Mouse (Mus musculus): ENCODE data around the gene Olfr237-ps1.
A peak's percentile ranks its signal among the peaks of the same experiment; 100 is the strongest.
"Not testable (repeated sequence)": the region's sequence is repeated elsewhere in the genome, so short reads cannot be mapped to it uniquely, and the experiment has no call there.

The Olfr237-ps1 gene

DNA sequence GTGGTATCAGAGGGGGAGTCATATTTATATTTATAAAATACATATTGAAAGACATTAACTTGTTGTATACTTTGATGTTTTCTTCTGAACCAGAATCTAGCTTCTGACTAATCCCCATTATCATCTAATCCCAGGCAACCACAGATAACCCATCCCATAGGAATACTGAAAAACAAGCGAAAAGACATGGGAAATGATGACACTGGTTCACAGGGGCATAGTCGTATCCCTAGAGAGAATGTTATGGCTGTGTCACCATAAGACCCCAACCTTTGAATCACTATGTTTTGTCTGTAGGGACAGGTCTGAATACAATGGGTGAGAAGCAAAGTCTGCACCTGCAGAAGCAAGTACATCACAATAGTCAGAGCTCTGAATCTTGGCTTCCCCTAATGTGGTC, at the start of gene Olfr237-ps1:
Olfr237-ps1 (plus strand) TSS at position 301 of the 400 bp plus-strand sequence.
- not testable (repeated sequence) for ATAC-seq (ENCODE audit: insufficient number of reproducible peaks, low FRiP score, low TSS enrichment)

- not testable (repeated sequence) for ATAC-seq (ENCODE audit: insufficient number of reproducible peaks, low FRiP score, low TSS enrichment)
These were observed 40.3 kb upstream of the Olfr237-ps1 start, which contains the start of gene Olfr441 for GRCm38 (mm10) chr6:43106069-43106468. TSS of gene Olfr441 (plus strand) at chr6:43106369.

GRCm38 (mm10) chr6:43159502-43159901, 13.1 kb downstream of the Olfr237-ps1 start:
- ATAC-seq (ENCODE audit: insufficient number of reproducible peaks, low FRiP score, low TSS enrichment): peak; percentile 74

DNA sequence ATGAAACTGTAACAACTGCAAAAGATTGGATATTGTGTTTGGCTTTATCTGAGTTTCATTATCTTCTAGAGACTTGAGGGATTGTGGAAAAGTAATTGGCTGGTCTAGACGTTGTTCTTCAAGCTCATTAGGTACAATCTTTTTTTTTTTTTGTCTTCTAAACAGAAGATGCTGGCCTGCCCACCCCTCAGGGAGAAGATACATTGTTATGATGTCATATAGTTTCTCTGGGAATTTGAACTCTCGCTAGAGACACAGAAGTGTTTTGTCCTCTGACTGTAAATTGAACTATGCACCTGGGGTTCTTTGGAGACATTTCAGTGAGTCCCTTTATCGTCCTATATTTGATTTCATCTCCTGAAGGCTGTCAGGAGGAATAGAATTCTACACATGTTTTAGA, 16.6 kb downstream of the Olfr237-ps1 start, which contains the start of gene Olfr437:
Olfr437 (plus strand) TSS at position 301 of the 400 bp plus-strand sequence.
- ATAC-seq (ENCODE audit: insufficient number of reproducible peaks, low FRiP score, low TSS enrichment): no peak

DNA sequence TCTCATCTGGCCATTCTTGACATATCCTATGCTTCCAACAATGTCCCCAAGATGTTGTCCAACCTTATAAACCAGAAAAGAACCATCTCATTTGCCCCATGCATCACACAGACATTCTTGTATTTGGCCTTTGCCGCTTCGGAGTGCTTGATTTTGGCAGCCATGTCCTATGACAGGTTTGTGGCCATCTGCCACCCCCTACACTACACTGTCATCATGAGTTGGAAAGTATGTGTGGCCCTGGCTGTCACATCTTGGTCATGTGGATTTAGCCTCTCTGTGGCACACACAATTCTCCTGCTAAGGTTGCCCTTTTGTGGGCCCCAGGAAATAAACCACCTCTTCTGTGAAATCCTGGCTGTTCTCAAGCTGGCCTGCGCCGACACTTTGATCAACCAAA, 20.9 kb downstream of the Olfr237-ps1 start:
- ATAC-seq (ENCODE audit: insufficient number of reproducible peaks, low FRiP score, low TSS enrichment): peak; percentile 66

DNA sequence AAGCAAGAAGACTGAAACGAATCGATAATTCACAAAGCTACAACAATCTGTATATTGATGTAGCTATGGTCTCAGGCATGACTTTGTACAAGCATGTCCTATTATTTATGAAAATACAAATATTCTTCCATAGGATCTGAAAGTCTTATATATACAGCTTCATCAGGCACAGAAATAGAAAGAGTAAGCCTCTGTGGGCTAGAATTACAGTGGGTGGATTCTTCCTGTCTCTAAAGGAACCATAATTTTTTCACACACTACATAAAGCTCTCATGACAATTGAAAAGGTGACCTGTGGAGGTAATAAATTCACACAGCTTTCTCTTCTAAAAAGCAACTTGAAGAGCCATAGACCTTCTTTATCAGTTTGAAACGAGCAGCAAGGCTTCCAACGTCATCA, 25.5 kb downstream of the Olfr237-ps1 start, which contains the start of gene Olfr13:
Olfr13 (plus strand) TSS at position 301 of the 400 bp plus-strand sequence.
- no peak for ATAC-seq (ENCODE audit: insufficient number of reproducible peaks, low FRiP score, low TSS enrichment)

DNA sequence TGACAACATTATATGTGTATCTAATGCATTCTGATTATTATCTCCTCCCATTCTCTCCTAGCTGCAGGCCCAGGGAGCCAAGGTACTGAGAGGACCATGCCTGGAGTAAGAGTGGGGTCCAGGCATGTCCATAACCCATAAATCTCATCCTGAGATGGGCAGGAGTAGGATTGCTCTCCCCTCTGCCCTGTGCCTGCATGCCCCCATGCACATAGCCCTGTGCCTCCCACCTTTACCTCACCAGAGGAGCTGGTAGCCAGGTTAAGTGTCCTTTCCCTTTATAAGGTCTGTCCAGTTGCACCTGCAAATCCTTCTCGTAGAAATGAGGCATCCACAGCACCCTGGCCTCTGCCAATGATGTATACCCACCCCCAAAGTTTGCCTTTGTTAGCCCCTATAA, 31.8 kb downstream of the Olfr237-ps1 start:
- ATAC-seq (ENCODE audit: insufficient number of reproducible peaks, low FRiP score, low TSS enrichment): no peak

GRCm38 (mm10) chr6:43178584-43179501, 32.5 kb downstream of the Olfr237-ps1 start:
- no peak for ATAC-seq (ENCODE audit: insufficient number of reproducible peaks, low FRiP score, low TSS enrichment)

- no peak for ATAC-seq (ENCODE audit: insufficient number of reproducible peaks, low FRiP score, low TSS enrichment)
These were observed 44.6 kb downstream of the Olfr237-ps1 start for GRCm38 (mm10) chr6:43190986-43191385.

GRCm38 (mm10) chr6:43196781-43197180, 50.4 kb downstream of the Olfr237-ps1 start, which contains the start of gene Olfr435:
TSS of gene Olfr435 (plus strand) at chr6:43197146.
- ATAC-seq (ENCODE audit: insufficient number of reproducible peaks, low FRiP score, low TSS enrichment): no peak

GRCm38 (mm10) chr6:43198094-43198493, 51.7 kb downstream of the Olfr237-ps1 start:
- no peak for ATAC-seq (ENCODE audit: insufficient number of reproducible peaks, low FRiP score, low TSS enrichment)

DNA sequence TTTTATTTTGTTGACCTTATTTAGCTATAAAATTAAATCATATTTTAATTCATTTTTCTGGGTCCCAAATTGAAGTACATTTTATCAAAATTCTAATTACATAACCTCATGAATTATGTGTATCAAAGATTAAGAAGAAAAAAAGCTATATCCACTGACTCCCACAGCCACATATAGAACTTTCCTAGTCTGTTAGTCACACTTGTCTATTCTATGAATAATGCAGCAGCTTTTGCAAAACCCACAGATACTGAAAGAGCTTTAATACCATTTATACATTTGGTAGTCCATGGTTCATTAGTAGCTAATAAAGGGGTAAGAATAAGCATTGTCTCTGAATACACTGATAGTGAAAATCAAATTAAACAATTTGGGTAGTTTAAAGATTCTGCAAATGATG, 56.4 kb downstream of the Olfr237-ps1 start:
- no peak for ATAC-seq (ENCODE audit: insufficient number of reproducible peaks, low FRiP score, low TSS enrichment)

DNA sequence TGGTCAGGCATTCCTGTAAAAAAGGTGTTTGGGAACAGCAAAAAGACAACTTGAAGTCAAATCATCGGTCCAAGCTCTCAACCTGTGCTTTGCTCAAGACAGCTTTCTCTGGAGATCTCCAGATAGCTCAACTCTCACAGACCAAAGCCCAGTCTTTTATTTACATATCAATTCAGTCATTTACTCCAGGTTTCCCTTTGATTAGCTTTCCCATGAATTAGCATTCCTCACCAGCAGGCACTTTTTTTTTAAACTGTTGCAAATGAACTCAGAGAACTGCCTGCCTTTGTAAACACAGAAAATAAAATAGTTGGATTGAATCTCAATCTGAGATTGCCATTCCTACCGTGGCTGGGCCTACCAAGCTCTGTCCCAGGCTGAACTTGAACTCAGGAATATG, 59.0 kb downstream of the Olfr237-ps1 start:
- ATAC-seq (ENCODE audit: insufficient number of reproducible peaks, low FRiP score, low TSS enrichment): no peak
